Mouse (Mus musculus): ENCODE measurements around the gene M1ap.

- no peak for TF ChIP-seq ZC3H11A (IDR thresholded peaks at IDR 0.05; ENCODE audit: borderline replicate concordance, low read depth, low read length)
- no peak for TF ChIP-seq HCFC1 (IDR thresholded peaks at IDR 0.05; ENCODE audit: borderline replicate concordance, insufficient read depth, low read length)
- TF ChIP-seq MAFK (IDR thresholded peaks at IDR 0.05; ENCODE audit: insufficient read depth, low read depth, low read length): no peak
- no peak for TF ChIP-seq CHD2 (IDR thresholded peaks at IDR 0.05; ENCODE audit: low read depth, low read length)
Observed at GRCm38 (mm10) chr6:82906985-82907384, 39.7 kb upstream of the M1ap start.

All from ES-E14 (cell line).